Mouse (Mus musculus): ENCODE measurements at regions not wholly inside any gene's neighbourhood (a gene's known extent, or its start where the extent isn't known, plus 50 kb on each side); places are given as distances from the start of the nearest gene placed in this dataset.

DNA sequence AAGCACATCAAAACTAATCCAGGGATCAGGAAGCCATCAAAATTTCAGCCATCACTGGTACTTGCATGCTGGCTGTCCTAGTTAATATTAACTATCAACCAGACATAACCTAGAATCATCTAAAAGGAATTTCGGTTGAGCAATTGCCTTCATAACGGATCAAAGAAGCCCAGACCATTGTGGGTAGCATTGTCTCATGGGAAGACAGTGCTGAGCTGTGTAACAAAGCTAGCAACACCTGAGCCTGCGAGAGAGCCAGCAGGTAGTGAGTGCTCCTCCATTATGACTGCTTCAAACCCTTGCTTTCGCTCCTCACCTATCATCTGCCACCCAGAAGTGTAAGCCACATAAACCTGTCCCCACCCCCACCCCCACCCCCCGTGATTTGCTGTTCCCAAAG is 169.6 kb upstream of the Fat1 start:
- no peak for DNase-seq

GRCm38 (mm10) chr8:44766111-44766873 is 169.0 kb upstream of the Fat1 start:
- no peak for DNase-seq

DNA sequence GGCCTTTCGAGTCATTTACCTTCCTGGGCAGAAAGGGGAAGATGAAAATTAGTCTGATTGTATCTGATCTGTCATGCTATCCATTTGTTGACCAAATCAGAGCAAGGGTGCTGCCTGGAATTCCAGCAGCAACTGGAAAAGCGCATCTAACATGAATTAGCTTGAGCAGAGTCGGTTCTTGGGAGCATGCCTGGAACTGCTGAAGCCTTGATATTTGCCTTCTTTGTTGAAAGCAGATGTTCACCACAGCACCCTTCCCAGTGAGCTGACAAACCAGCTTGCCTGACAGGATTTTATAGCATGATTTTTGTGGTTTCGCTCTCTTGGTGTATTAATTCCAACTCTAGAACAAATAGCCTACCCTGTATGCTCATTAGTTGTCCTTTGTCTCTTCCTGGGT is 168.0 kb upstream of the Fat1 start:
- DNase-seq: peak; percentile 6

GRCm38 (mm10) chr8:44779212-44779611 is 156.0 kb upstream of the Fat1 start:
- no peak for DNase-seq

- no peak for DNase-seq
Observed at GRCm38 (mm10) chr8:44782421-44782820, 152.8 kb upstream of the Fat1 start.

DNA sequence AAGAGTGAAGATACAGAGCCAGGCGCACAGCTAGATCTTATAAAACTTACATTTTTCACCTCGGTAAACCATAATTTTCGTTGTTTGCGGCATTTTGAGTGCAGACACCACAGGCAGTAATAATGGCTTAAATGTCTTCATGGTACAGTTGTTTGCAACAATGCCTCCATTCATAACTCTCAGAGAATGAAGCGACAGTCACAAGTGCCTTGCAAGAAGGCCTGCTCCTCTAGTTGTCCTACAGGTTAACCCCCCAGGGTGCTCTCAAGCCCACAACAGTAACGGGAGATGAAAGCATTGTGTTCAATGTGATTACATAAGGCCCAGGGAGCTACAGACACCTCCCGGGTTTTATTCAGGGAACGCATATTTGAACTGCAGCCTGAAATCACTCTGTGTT is 150.1 kb upstream of the Fat1 start:
- no peak for DNase-seq

GRCm38 (mm10) chr8:44786740-44787139 is 148.5 kb upstream of the Fat1 start:
- DNase-seq: no peak

- no peak for DNase-seq
Observed at GRCm38 (mm10) chr8:44788290-44788689, 147.0 kb upstream of the Fat1 start.

- DNase-seq: no peak
Observed at GRCm38 (mm10) chr8:44799513-44799912, 135.7 kb upstream of the Fat1 start.

DNA sequence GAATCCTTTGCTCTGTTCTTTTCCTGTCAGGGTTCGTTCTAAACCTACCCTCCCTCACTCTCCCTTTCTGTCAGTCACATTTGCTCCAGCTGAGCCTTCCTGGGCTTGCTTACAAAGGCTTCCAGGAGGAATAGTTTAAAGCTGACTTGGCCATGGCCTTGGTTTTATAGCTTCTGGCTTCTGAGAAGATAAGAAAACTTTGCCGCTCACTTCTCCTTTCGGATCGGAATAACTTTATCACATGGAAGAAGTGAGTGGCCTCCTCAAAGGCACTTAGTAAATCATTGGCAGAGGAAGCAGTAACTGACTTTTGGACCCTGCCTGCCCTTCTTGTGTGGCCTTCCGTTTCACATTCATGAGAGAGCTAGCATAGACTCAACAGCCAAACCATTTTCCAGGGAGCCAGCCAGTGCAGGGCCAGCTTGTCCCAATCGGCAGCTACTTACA is 134.4 kb upstream of the Fat1 start:
- DNase-seq: no peak

GRCm38 (mm10) chr8:44801604-44802206 is 133.5 kb upstream of the Fat1 start:
- no peak for DNase-seq

- no peak for DNase-seq
Observed at GRCm38 (mm10) chr8:44802331-44802730, 132.9 kb upstream of the Fat1 start.

GRCm38 (mm10) chr8:44804414-44805178 is 130.7 kb upstream of the Fat1 start:
- DNase-seq: no peak

- no peak for DNase-seq
Observed at GRCm38 (mm10) chr8:44805179-44805815, 129.9 kb upstream of the Fat1 start.

- DNase-seq: no peak
Observed at GRCm38 (mm10) chr8:44812360-44812759, 122.9 kb upstream of the Fat1 start.

DNA sequence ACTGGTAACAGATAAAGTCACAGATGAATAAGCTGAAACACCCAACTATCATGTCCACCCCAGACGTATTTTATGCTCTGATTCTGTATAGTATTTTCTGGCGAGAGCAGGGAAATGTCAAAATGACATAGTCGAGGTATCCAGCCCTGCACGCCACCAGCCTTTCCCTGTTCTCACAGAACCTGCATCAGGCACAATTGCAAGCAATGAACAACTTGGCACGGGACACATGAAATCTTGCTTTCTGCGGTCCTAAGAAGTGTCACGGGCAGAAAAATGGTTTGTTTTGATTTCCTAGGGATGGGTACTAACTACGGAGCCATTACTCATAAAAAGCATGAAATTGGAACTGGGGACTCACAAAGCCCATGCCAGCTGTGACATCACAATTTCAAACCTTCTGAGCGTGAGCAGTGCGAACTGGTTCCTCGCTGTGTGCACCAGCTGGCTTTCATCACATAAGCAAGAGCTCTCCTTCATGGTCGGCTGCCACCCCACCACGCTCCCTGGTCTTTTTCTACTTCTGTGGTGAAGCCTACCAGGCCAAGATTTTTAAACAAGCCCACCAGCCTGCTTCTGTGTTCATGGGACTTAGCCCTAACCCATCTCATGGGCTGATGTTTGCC is 117.6 kb upstream of the Fat1 start:
- no peak for DNase-seq

DNA sequence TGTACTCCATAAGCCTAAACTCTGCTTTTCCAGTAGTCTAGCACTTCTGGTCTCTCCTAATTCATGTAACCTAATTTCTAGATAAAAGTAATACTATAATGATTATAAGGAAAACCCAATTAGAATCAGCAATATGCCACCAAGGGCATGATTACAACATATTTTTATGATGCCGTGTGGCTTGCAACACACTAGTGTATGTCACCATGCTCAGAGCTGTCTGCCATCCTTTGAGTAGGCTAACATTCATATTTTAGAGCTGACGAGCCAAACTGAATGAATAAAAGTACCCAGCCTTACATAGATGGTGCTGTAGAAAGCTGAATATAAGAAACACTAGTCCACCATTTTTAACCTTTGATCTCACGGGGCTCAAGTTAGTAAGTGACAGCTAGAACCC is 116.0 kb upstream of the Fat1 start:
- DNase-seq: no peak

DNA sequence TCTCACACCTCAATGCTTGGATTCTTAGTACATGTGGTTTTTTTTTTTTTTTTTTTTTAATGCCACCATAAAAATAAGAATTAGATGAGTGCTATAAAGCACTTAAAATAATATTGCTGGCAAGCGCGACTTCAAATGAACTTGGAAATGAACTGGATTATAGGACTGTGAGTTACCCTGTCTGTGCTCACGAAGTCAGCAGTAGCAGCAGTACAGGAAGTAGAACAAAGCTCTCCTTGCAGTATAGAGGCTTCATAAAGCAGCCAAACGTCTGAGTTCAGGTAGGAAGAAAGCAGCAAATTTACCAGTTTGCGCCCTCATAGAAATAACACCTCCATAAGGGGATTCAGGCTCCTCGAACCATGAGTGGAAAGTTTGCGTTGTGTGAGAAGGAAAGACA is 115.6 kb upstream of the Fat1 start:
- no peak for DNase-seq

GRCm38 (mm10) chr8:44825183-44825757 is 110.0 kb upstream of the Fat1 start:
- DNase-seq: no peak

- DNase-seq: peak; percentile 74
Observed at GRCm38 (mm10) chr8:44826936-44827335, 108.3 kb upstream of the Fat1 start.

- no peak for DNase-seq
Observed at GRCm38 (mm10) chr8:44828026-44828425, 107.2 kb upstream of the Fat1 start.

DNA sequence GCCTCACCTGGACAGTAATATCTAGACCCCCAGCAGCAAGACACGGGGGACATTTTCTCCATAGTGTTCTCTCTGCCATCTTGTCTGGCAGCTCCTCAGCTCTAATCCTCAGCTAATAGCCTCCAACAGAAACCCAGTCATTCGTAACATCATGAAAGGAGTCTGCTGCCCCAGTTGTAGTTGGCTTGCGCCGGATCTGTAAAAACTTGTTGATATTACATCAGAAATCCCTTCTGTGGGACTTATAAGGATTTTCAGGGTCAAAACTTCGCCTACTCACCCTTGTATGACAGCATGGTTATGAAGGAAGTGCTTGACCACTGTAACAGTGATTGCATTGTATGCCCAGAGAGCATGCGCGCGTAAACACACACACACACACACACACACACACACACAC is 96.8 kb upstream of the Fat1 start:
- DNase-seq: no peak
